ENCODE assay signal across 20 mouse cellular contexts in the genomic region with DNA sequence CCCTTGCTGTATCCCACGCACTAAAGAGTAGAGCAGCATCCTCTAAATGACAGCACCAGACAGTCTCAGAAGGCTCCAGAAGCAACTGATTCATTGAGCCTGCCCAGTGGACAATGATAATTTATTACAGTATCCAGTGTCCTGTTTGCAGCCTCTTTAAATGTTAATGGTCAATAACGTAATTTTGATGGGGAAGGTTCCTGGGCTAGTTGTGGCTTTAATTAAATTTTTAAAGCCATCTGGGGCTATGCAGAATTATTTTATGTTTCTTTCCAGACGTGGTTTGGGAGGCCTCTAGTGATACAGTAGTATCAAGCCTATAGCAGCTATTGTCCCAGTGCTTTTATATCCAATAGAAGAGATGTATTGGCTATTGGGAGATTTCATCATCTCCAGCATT. TPM values are rescaled to one million over a fixed set of nuclear protein-coding genes. Genes with fewer than 3 reads are reported as not detected.
DNase-seq lines count a peak whose midpoint lies in the region; ATAC-seq lines count a peak whose summit lies in the region.
"Had no signal": no experiment of that assay in that cellular context is flagged by ENCODE, and none has a peak within 500 bp of the region (broad histone marks: within the 10 kb centered on the region; RNA-seq: fewer than 3 reads in every experiment).

No protein-coding gene starts in this region.

- no peak overlapping the region for H3K4me3 ChIP-seq in midbrain, embryonic 11.5 days (ENCODE audit: low read depth, low read length)
- H3K4me3 ChIP-seq in midbrain, embryonic 10.5 days = no peak overlapping the region

- H3K9ac ChIP-seq in midbrain, embryonic 11.5 days (ENCODE audit: low read length) = no peak overlapping the region

- no peaks in the 10 kb centered on the region for H3K27me3 ChIP-seq in midbrain, embryonic 11.5 days (ENCODE audit: control insufficient read depth, insufficient read depth, low read length)
- H3K27me3 ChIP-seq in midbrain, embryonic 10.5 days (ENCODE audit: low read depth, poor library complexity, severe bottlenecking) = no peaks in the 10 kb centered on the region
- H3K27me3 ChIP-seq: CH12.LX had no signal

- no peaks in the 10 kb centered on the region for H3K4me1 ChIP-seq in midbrain, embryonic 11.5 days (ENCODE audit: control insufficient read depth, insufficient read depth, low read length)
- H3K4me1 ChIP-seq in midbrain, embryonic 10.5 days = no peaks in the 10 kb centered on the region

- no peak overlapping the region for H3K4me2 ChIP-seq in midbrain, embryonic 11.5 days

- no peaks in the 10 kb centered on the region for H3K9me3 ChIP-seq in midbrain, embryonic 11.5 days (ENCODE audit: control insufficient read depth, low read length)
- H3K9me3 ChIP-seq in midbrain, embryonic 10.5 days (replicated peaks) = no peaks in the 10 kb centered on the region

- no peak overlapping the region for H3K27ac ChIP-seq in midbrain, embryonic 11.5 days (ENCODE audit: low read depth, low read length)
- no peak overlapping the region for H3K27ac ChIP-seq in midbrain, embryonic 10.5 days (replicated peaks)

- ATAC-seq in midbrain, embryonic 11.5 days (ENCODE audit: low FRiP score) = no peak
- ATAC-seq: activated CD4-positive, CD25-positive, alpha-beta regulatory T cell, adult 4 months; CD4-positive, CD25-positive, alpha-beta regulatory T cell, adult 4 months; Patski had no signal

- peak; percentile 72 for DNase-seq in midbrain, embryonic 11.5 days (ENCODE audit: low spot score, missing footprints)
- no peak for DNase-seq in midbrain, embryonic 10.5 days (ENCODE audit: low spot score)
- peak; percentile 86 for DNase-seq in MN1 (ENCODE audit: low spot score)
- DNase-seq in ovary, postnatal 36 days (ENCODE audit: low spot score) = no peak
- DNase-seq: adrenal gland, adult 2 months; adrenal gland, adult 8-10 months; adrenal gland, postnatal 10 days; adrenal gland, postnatal 14 days; adrenal gland, postnatal 25 days; adrenal gland, postnatal 36 days; B cell, adult 2 months; cerebellum, adult 11 months; cerebellum, adult 11-12 months; cerebellum, adult 18-20 months; cerebellum, adult 2 months had no signal

- WGBS in midbrain, embryonic 11.5 days = 80% methylated on average over 3 of the region's 3 CpGs
- WGBS in midbrain, embryonic 10.5 days = 91% methylated on average over 3 of the region's 3 CpGs

- no peaks in the 10 kb centered on the region for H3K36me3 ChIP-seq in midbrain, embryonic 11.5 days (ENCODE audit: control insufficient read depth, insufficient read depth, low read length)
- no peaks in the 10 kb centered on the region for H3K36me3 ChIP-seq in midbrain, embryonic 10.5 days
- H3K36me3 ChIP-seq: G1E had no signal

RNA-seq across cellular contexts. Expression of gene Trpc7, which starts 49.9 kb away (rescaled TPM):
- polyA plus RNA-seq in midbrain, embryonic 11.5 days (2014; fragmentation: Nextera tagmentation; extraction: Ambion mirVana) = 0.05 TPM in 1 of 2 replicates, not detected in the other
- not detected in 2 replicates for polyA plus RNA-seq in midbrain, embryonic 10.5 days (2016; fragmentation: Nextera tagmentation; extraction: Ambion mirVana)
- polyA plus RNA-seq: CD4-positive, CD25-positive, alpha-beta regulatory T cell, adult 4 months; G1E; Patski had no signal

Comparison
In these comparisons a context has a peak if more than half of its experiments do, and no peak if none do; other contexts are left out.
1. DNase-seq: peak in midbrain, embryonic 11.5 days (single experiment) and MN1 (single experiment); none in midbrain, embryonic 10.5 days (single experiment) and ovary, postnatal 36 days (single experiment).